22 mouse cellular contexts compared by ENCODE assay signal in genomic region chr7:123932486-123932885, GRCm38 (mm10). TPM values are rescaled to one million over a fixed set of nuclear protein-coding genes. Genes with fewer than 3 reads are reported as not detected.
A peak's percentile ranks its signal among the peaks of the same experiment; 100 is the strongest.
DNase-seq lines count a peak whose midpoint lies in the region; ATAC-seq and TF ChIP-seq lines count a peak whose summit lies in the region.
"Had no signal": no experiment of that assay in that cellular context is flagged by ENCODE, and none has a peak within 500 bp of the region (broad histone marks: within the 10 kb centered on the region; RNA-seq: fewer than 3 reads in every experiment).

No protein-coding gene starts in this region.

- no peak overlapping the region for H3K4me3 ChIP-seq in forebrain, embryonic 11.5 days (ENCODE audit: low read depth, low read length)
- H3K4me3 ChIP-seq in forebrain, embryonic 10.5 days = no peak overlapping the region
- no peak overlapping the region for H3K4me3 ChIP-seq in neural tube, embryonic 13.5 days
- H3K4me3 ChIP-seq in forebrain, postnatal 0 days (ENCODE audit: low read depth, low read length) = no peak overlapping the region
- H3K4me3 ChIP-seq: heart, adult 2 months; liver, embryonic 12.5 days; myocyte had no signal

- H3K36me3 ChIP-seq in forebrain, embryonic 11.5 days (ENCODE audit: control insufficient read depth, insufficient read depth, low read length) = no peaks in the 10 kb centered on the region
- no peaks in the 10 kb centered on the region for H3K36me3 ChIP-seq in forebrain, embryonic 10.5 days (replicated peaks)
- no peaks in the 10 kb centered on the region for H3K36me3 ChIP-seq in neural tube, embryonic 13.5 days
- H3K36me3 ChIP-seq in forebrain, postnatal 0 days (ENCODE audit: insufficient read depth) = no peaks in the 10 kb centered on the region
- H3K36me3 ChIP-seq: G1E; liver, embryonic 12.5 days had no signal

- no peak overlapping the region for H3K27ac ChIP-seq in forebrain, embryonic 11.5 days (ENCODE audit: low read depth, low read length)
- H3K27ac ChIP-seq in forebrain, embryonic 10.5 days = no peak overlapping the region
- no peak overlapping the region for H3K27ac ChIP-seq in neural tube, embryonic 13.5 days (replicated peaks)
- no peak overlapping the region for H3K27ac ChIP-seq in forebrain, postnatal 0 days (ENCODE audit: low read depth, low read length)
- H3K27ac ChIP-seq: heart, adult 2 months; liver, embryonic 12.5 days had no signal

- no peak overlapping the region for H3K9ac ChIP-seq in forebrain, embryonic 11.5 days (ENCODE audit: low read length)
- H3K9ac ChIP-seq in neural tube, embryonic 13.5 days = no peak overlapping the region
- no peak overlapping the region for H3K9ac ChIP-seq in forebrain, postnatal 0 days
- H3K9ac ChIP-seq: liver, embryonic 12.5 days had no signal

- no peak for TF ChIP-seq CTCF in forebrain, postnatal 0 days (IDR thresholded peaks at IDR 0.05; ENCODE audit: low read depth)

- no peaks in the 10 kb centered on the region for H3K4me1 ChIP-seq in forebrain, embryonic 11.5 days (replicated peaks; ENCODE audit: control insufficient read depth, insufficient read depth, low read length)
- H3K4me1 ChIP-seq in forebrain, embryonic 10.5 days = peaks cover 11% of the 10 kb centered on the region; the same call in 1 of the 2 replicates
- H3K4me1 ChIP-seq in neural tube, embryonic 13.5 days (replicated peaks) = 0 out of 2 replicates have a peak, but pooled peaks cover 13% of the 10 kb centered on the region
- H3K4me1 ChIP-seq in forebrain, postnatal 0 days (ENCODE audit: insufficient read depth) = no peaks in the 10 kb centered on the region
- H3K4me1 ChIP-seq: liver, embryonic 12.5 days had no signal

- no peaks in the 10 kb centered on the region for H3K9me3 ChIP-seq in forebrain, embryonic 11.5 days (ENCODE audit: control insufficient read depth, low read length)
- no peaks in the 10 kb centered on the region for H3K9me3 ChIP-seq in forebrain, embryonic 10.5 days
- no peaks in the 10 kb centered on the region for H3K9me3 ChIP-seq in neural tube, embryonic 13.5 days
- no peaks in the 10 kb centered on the region for H3K9me3 ChIP-seq in forebrain, postnatal 0 days (ENCODE audit: low read length)
- H3K9me3 ChIP-seq: liver, embryonic 12.5 days had no signal

- no peak overlapping the region for H3K4me2 ChIP-seq in forebrain, embryonic 11.5 days (ENCODE audit: low read depth, low read length, severe bottlenecking)
- H3K4me2 ChIP-seq in neural tube, embryonic 13.5 days = no peak overlapping the region
- no peak overlapping the region for H3K4me2 ChIP-seq in forebrain, postnatal 0 days (ENCODE audit: low read depth)
- H3K4me2 ChIP-seq: liver, embryonic 12.5 days had no signal

- no peak for DNase-seq in forebrain, embryonic 11.5 days (ENCODE audit: low spot score)
- DNase-seq in forebrain, embryonic 10.5 days (ENCODE audit: extremely low spot score, low spot score) = no peak
- DNase-seq in neural tube, embryonic 10.5 days (ENCODE audit: extremely low spot score, low spot score) = no peak
- peak; percentile 25 for DNase-seq in forebrain, postnatal 0 days
- DNase-seq in natural killer cell, adult 2 months (ENCODE audit: low spot score in 2 of 2) = no peak
- no peak for DNase-seq in left cerebral cortex, adult 11 months (ENCODE audit: low spot score)
- DNase-seq: adrenal gland, postnatal 14 days; cerebellum, adult 11-12 months; gastrocnemius, postnatal 25 days; heart, adult 2 months; lung, adult 2 months; spleen, adult 18-20 months; thymus, postnatal 25 days had no signal

- 39% methylated on average over 7 of the region's 7 CpGs for WGBS in forebrain, embryonic 11.5 days
- WGBS in forebrain, embryonic 10.5 days = 50% methylated on average over 7 of the region's 7 CpGs
- 27% methylated on average over 7 of the region's 7 CpGs for whole genome bisulfite sequencing in neural tube, embryonic 13.5 days
- WGBS in forebrain, postnatal 0 days = 16% methylated on average over 7 of the region's 7 CpGs

- H3K27me3 ChIP-seq in forebrain, embryonic 11.5 days (ENCODE audit: control insufficient read depth, insufficient read depth, low read length) = no peaks in the 10 kb centered on the region
- H3K27me3 ChIP-seq in forebrain, embryonic 10.5 days (ENCODE audit: poor library complexity, severe bottlenecking) = no peaks in the 10 kb centered on the region
- no peaks in the 10 kb centered on the region for H3K27me3 ChIP-seq in neural tube, embryonic 13.5 days
- H3K27me3 ChIP-seq in forebrain, postnatal 0 days (ENCODE audit: insufficient read depth, low read length) = no peaks in the 10 kb centered on the region
- H3K27me3 ChIP-seq: liver, embryonic 12.5 days had no signal

- peak; percentile 46 for ATAC-seq in forebrain, embryonic 11.5 days (replicated peaks; ENCODE audit: low FRiP score)
- 0 out of 2 replicates have a peak, but pooled peaks have one; percentile 56 for ATAC-seq in neural tube, embryonic 13.5 days (ENCODE audit: low read depth)
- ATAC-seq in forebrain, postnatal 0 days = peak; percentile 34; the same call in 1 of the 2 replicates
- ATAC-seq: intestine, embryonic 16.5 days; liver, embryonic 12.5 days had no signal

RNA-seq across cellular contexts. Expression of gene Hs3st4, which starts 50.2 kb away (rescaled TPM):
- polyA plus RNA-seq in forebrain, embryonic 11.5 days (2014; fragmentation: Nextera tagmentation; extraction: Ambion mirVana) = 0.11 and 0.16 TPM in 2 replicates
- 0.07 TPM in 1 of 2 replicates, not detected in the other for polyA plus RNA-seq in forebrain, embryonic 10.5 days (2016; fragmentation: Nextera tagmentation; extraction: Ambion mirVana)
- polyA plus RNA-seq in neural tube, embryonic 13.5 days (2015; fragmentation: Nextera tagmentation; extraction: Ambion mirVana) = 4.2 and 4.5 TPM in 2 replicates
- total RNA-seq in forebrain, postnatal 0 days (2014; rRNA removed) = 31.8 and 35.5 TPM in 2 replicates
- polyA plus RNA-seq in forebrain, postnatal 0 days (2015; fragmentation: Nextera tagmentation; extraction: Ambion mirVana) = 9.7 and 17.3 TPM in 2 replicates
- total RNA-seq: adrenal gland, postnatal 14 days; G1E; gastrocnemius, postnatal 25 days; hematopoietic stem cell, adult 5-6 weeks; megakaryocyte-erythroid progenitor cell, adult 5-6 weeks had no signal
- polyA plus RNA-seq: G1E; large intestine, adult 2 months; limb, embryonic 11.5 days; liver, embryonic 12.5 days; lung, adult 2 months; myocyte had no signal
